Mouse (Mus musculus) urinary bladder, adult 18-20 months (tissue): ENCODE results near the gene Usp36.
"Not testable (repeated sequence)": the region's sequence is repeated elsewhere in the genome, so short reads cannot be mapped to it uniquely, and the experiment has no call there.

Source experiments
- DNase-seq, 2 experiments: peaks; one replicate each; pipeline ENCODE4 v3.0.0; 2022; ENCODE audit warnings: low spot score in 2 of 2, mixed read lengths in 2 of 2

The Usp36 gene

DNA sequence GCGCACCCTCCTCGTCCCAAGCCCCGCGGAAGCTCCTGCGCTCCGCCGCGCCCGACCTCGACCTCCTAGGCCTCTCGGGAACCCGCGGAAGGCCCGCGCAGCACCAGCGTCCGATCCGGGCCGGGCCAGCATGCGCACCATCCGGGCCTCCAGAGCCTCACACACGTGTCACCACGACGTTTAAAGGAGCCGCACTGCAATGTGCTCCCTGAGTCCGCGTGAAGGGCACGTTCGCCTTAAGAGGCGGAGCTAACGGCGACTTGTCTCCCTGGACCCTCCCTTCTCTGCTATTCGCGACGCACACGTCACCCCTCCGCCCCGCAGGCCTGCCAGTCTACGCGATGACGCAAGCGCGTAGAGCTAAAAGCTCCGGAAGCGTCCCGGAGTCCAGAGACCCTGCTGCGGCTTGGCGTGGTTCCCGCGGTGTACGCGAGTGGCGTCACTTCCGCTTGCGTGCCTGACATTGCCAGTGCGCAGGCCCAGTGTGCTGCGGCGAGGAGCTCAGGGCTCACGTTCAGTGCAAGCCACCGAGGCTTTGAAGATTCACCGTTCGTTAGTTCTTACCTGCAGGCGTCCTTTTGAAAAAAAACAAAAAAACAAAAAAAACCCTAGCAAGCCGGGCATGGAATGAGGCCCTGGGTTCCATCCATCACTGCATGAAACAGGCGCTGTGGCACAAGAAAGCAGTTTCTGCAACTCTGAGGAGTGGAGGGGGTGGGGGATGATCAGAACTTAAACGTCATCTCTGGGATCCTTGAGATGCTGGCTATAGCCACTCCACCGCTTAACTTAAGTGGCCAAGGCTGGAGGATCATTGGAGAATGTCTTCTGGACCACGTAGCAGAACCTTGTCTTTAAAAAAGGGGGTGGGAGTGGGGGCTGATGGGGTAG is at the start of gene Usp36:
Gene Usp36, minus strand, starts transcription at position 246 of the 891 bp plus-strand sequence.
- DNase-seq, result peak; percentile 96 to 100

- DNase-seq, result no peak
These were observed 47.6 kb upstream of the Usp36 start for GRCm38 (mm10) chr11:118337491-118338168.

DNA sequence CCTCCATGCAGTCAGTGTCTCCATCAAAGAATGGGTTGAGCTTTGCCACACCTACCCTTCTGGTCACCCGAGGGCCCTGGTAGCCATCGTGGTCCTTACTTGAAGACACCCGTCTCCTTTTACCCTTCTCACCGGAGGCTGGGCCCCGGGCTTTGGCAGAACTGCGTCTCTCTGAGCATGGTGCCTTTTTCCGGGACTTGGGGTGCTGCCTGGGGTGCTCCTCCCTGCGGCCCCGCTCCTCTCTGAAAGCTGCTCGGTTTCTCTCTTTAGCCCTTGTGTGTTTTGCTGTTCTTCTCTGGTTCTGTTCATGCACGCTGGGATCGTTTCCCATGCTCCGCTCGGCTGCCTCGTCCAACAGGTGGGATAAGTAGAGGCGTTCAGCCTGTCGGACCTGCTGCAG is 43.4 kb upstream of the Usp36 start:
- no peak for DNase-seq

DNA sequence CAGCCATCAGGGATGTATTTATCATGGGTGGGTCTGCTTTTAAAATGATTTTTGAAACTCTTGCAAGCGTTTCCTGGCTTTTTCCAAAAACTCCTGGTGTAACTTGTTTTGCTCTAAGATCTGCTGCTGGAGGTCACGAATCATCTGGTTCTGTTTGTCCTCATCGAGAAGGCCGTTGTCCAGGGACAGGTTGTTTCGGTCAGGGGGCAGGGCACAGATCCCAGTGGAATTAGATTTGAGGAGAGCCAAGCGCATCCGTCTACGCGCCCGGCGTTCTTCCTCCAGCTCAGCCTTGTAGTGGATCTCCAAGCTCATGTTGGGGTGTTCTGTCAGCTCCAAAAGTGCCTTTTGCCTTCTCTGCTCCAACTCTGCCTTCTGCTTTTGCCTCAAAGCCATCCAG is 42.3 kb upstream of the Usp36 start:
- DNase-seq, result peak in 1 of 2 experiments; percentile 66

- DNase-seq, result no peak
These were observed 40.7 kb upstream of the Usp36 start for GRCm38 (mm10) chr11:118330777-118331176.

- DNase-seq, result no peak
These were observed 40.3 kb upstream of the Usp36 start for GRCm38 (mm10) chr11:118330361-118330760.

DNA sequence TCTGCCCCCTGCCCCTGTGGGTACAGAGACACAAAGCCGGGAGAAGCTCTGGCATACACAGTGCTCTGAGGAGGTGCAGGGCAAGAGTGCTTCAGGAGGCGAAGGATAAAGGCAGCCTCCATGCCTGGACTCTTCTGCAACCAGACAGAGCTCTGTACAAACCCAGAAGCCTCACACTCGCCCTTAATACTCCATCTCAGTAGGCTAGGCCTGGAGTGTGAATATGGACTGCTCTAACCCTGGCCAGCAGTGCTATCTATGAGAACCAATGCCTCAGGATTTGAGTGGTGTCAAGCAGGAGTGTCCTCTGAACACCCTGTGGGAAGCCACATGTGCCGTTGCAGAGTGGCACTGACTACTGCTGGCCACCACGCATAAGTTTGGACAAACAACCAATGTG is 38.9 kb upstream of the Usp36 start:
- no peak for DNase-seq

GRCm38 (mm10) chr11:118328511-118328910 is 38.5 kb upstream of the Usp36 start:
- no peak for DNase-seq

DNA sequence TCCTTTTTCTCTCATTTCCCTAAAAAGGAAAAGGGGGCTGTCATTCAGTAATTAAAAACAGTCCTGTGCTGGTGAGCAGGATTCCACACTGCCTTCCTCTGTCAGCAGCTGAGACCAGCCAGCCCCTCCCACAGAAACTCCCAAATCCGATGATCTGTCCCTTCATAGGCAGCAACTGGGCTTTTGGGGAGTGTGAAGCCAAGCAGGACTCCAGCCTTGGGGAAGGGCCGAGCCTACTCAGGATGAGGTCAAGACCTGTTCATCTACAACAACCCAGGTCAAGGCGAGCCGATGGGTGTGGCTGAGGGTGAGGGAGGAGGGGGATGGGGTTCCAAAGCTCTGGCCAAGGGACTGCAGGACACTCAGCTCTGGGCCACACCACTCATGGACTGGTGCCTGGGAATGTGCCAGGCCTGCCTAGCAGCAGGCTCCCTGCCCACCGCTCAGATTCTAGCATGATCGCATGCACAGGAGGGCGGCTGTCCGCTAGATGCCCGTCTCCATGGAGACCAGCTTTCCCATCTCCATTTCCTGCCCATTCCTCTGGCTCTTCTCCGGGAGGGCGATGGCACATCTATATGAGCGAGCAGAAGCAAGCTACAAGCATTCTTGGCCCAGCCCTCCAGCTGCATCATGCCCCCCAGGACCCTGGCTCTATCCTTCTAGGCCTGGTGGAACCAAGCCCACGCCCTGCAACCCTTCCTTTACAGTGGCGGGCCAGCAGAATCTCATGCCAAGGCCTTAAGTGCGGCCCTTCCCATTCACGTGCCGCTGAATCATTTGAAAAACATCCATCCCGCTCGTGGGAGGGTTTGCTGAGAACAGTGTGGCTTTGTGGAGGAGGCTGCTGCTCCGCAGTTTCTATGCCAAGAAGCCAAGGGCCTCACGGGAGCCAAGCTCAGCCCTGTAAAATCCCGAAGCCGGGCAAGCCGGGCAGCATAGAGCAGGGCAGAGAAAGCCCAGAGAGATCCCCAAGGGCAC is 37.2 kb upstream of the Usp36 start:
- DNase-seq, result peak in 1 of 2 experiments; percentile 84

DNA sequence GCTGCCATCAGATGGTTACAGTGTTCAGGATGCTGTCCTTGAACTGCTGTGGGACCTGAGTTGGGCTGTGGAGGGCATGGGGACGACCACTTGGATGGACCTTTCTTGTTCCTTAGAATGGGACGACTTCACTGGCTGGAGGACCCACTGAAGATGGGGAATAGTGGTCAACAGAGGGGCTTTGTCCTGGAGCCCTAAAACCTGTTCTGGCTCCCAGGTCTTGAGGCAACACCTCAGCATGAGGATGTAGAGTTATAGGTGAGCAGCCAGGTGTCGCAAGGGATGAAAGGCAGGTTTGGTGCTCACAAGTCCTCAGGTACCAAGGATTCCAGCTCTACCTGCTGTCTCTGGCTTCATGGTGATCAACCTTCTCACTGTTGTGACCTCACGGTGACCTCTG is 36.4 kb upstream of the Usp36 start:
- DNase-seq, result no peak

GRCm38 (mm10) chr11:118324541-118324940 is 34.5 kb upstream of the Usp36 start:
- no peak for DNase-seq

GRCm38 (mm10) chr11:118323974-118324373 is 33.9 kb upstream of the Usp36 start:
- DNase-seq, result no peak

GRCm38 (mm10) chr11:118322647-118323046 is 32.6 kb upstream of the Usp36 start:
- DNase-seq, result no peak

GRCm38 (mm10) chr11:118321971-118322370 is 31.9 kb upstream of the Usp36 start:
- DNase-seq, result no peak

DNA sequence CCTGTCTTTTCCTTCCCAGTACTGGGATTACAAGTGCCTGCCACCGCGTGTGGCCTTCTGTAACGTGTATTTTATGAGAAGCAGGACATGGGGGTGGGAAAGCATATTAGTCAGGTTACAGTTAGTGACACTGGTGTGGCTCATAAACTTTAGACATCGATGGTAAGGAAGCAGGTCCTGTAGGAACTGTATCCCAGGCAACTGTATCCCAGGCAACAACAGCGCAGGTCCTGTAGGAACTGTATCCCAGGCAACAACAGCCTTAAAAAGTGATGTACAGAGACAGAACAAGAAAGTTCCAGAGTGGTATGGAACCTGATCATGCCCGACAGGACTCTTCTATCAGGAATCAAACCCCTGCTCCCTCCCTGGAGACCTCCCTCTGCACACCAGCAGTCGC is 31.5 kb upstream of the Usp36 start:
- no peak for DNase-seq

- no peak for DNase-seq
These were observed 28.6 kb upstream of the Usp36 start for GRCm38 (mm10) chr11:118318678-118319077.

DNA sequence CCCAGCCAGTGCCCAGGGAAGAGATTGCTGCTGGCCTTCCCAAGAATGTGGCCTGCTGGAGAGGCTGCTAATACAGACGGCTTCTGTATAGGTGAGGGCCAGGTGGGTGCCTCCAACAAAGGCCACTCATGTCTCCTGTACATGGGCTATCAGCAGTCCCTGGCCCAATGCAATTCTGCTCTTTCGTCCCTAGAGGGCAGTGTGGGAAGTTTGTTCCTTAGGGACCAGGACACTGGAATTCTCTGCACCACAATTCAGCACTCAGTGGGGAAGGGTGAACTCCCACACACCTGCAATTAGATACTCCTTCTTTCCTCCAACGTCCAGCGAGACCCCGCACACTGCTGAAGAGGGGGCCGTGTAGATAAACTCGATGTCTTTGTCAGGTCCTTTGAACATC is 27.1 kb upstream of the Usp36 start:
- DNase-seq, result no peak

DNA sequence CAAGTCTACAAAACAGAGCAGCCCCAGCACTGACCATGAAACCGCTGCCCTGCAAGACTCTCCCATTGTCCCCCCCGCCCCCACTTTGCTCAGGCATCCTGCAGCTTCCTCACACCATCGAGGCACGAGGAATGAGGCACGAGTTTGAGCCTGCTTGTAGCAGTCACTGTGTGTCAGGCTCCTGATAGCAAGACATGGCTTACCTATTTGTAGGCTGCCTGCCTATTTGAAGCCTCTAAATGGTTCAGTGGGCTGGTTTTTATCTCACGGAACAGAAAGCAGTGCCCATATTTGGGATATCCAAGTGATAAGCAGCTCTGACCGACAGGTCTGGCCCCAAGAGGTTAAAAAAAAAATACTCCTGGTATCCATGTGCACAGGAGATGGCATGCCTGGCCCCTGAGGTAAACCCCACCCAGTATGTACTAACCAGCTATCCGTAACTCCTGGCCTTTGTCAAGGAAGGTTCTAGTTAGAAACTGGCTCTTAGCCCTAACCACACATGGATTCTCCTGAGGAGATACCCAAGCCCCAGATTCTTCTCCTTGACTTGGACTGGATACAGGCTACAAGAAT is 26.3 kb upstream of the Usp36 start:
- no peak for DNase-seq

GRCm38 (mm10) chr11:118312132-118312723 is 22.2 kb upstream of the Usp36 start:
- DNase-seq, result no peak

- not testable (repeated sequence) for DNase-seq
These were observed 17.9 kb upstream of the Usp36 start for GRCm38 (mm10) chr11:118307962-118308361.

DNA sequence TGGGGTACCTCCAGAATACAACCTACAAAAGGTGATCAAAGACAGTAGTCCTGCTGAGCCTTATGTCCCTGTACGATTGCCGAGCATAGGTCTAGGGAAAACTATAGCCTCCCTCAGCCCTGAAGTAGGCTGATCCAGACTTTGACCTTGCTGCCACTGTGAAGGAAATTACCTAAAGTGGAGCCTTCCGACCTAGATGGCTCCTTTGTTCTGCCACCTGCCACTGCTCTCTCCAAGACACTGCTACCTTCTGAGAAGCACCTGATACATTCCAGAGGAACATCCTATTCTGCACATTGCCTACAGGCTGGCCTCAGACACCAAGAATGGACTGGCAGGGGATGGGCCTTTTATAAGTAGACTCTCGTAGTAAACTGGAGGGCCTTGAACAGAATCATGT is 13.9 kb upstream of the Usp36 start:
- not testable (repeated sequence) for DNase-seq
